Mouse (Mus musculus) neural tube, embryonic 11.5 days (tissue): ENCODE data around the gene Prkce. TPM values are rescaled to one million over a fixed set of nuclear protein-coding genes. Genes with fewer than 3 reads are reported as not detected.

ENCODE experiments used
- ATAC-seq: fragments of 200-750 bp; cut with Nextera tagmentation; 2 replicates; pipeline ENCODE4 v1.8.0; 2017; ENCODE audit warnings: moderate number of reproducible peaks, mild to moderate bottlenecking, moderate TSS enrichment, moderate library complexity; ENCODE audit not compliant: insufficient read depth, low FRiP score, low TSS enrichment
- DNase-seq: peaks from one replicate; pipeline ENCODE4 v3.0.0-alpha.2; 2015; ENCODE audit warnings: low spot score
- H3K27ac ChIP-seq: fragments of 300-500 bp; sonication (generic); 2 replicates; pipeline ENCODE4 v1.5.1; 2014; ENCODE audit warnings: low read depth, mild to moderate bottlenecking, low read length
- H3K27me3 ChIP-seq: fragments of 300-500 bp; sonication (generic); 2 replicates; pipeline ENCODE4 v1.6.1; 2014; ENCODE audit warnings: mild to moderate bottlenecking, low read length, mixed read lengths; ENCODE audit not compliant: control insufficient read depth, insufficient read depth
- H3K36me3 ChIP-seq: fragments of 300-500 bp; sonication (generic); 2 replicates; pipeline ENCODE4 v1.6.1; 2014; ENCODE audit warnings: mild to moderate bottlenecking, low read length, moderate library complexity, mixed read lengths; ENCODE audit not compliant: control insufficient read depth, insufficient read depth
- H3K4me1 ChIP-seq: fragments of 300-500 bp; sonication (generic); 2 replicates; pipeline ENCODE4 v1.6.1; 2014; ENCODE audit warnings: low read length, mixed read lengths; ENCODE audit not compliant: control insufficient read depth, insufficient read depth
- H3K4me2 ChIP-seq: fragments of 300-500 bp; sonication (generic); 2 replicates; pipeline ENCODE4 v1.6.1; 2014; ENCODE audit warnings: low read depth, mild to moderate bottlenecking, moderate library complexity
- H3K4me3 ChIP-seq: fragments of 300-500 bp; sonication (generic); 2 replicates; pipeline ENCODE4 v1.5.1; 2014; ENCODE audit warnings: low read depth, low read length
- H3K9ac ChIP-seq: fragments of 300-500 bp; sonication (generic); 2 replicates; pipeline ENCODE4 v1.6.1; 2014; ENCODE audit warnings: mild to moderate bottlenecking, low read length
- H3K9me3 ChIP-seq: fragments of 300-500 bp; sonication (generic); 2 replicates; pipeline ENCODE4 v1.6.1; 2016; ENCODE audit warnings: low read length; ENCODE audit not compliant: control insufficient read depth
- WGBS: fragments of 180-500 bp; shearing (Covaris S2); extraction: QIAGEN DNeasy Blood & Tissue Kit; methylation state at CpG from one replicate; pipeline ENCODE4 v1.1.7; 2014; 5-methylcytosine and 5-hydroxymethylcytosine counted together
- polyA plus RNA-seq: library from polyadenylated mRNA; unstranded; fragments of >200 nt; fragmentation: Nextera tagmentation; extraction: Ambion mirVana; gene quantifications from 2 replicates; pipeline ENCODE4 v1.2.1, GENCODE M21; 2014

Gene Prkce
- polyA plus RNA-seq, 1 experiment from 2014 or later, result 13.3 TPM

GRCm38 (mm10) chr17:86187777-86188176 is 20.2 kb downstream of the Prkce start:
- 86% methylated on average over 1 of the region's 1 CpGs for WGBS
- Histone ChIP-seq H3K9me3 (no peaks in the 10 kb centered on the region), H3K9ac (no peak overlapping the region), H3K27me3 (no peaks in the 10 kb centered on the region), H3K36me3 (no peaks in the 10 kb centered on the region), H3K27ac (no peak overlapping the region), H3K4me1 (no peaks in the 10 kb centered on the region), H3K4me3 (no peak overlapping the region), H3K4me2 (no peak overlapping the region)
- no peak for ATAC-seq
- no peak for DNase-seq

DNA sequence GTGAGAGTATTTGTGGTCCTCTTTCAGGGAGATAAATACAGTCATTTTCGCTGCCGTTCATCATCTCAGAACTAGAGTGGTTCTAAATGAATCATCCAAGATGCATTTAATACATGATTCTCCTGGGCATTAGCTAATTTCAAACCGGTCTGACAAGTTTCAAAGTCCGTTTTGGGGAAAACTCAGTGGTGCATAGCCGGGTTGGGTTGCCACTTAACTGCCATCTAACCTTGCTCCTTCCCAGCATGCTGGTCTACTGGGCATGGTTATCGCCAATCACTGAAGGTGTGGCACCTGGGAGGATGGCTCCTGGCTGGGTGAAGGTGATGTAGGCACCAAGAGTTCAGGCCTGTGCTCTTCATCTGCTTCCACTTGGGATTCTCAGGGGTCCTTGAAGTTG is 26.4 kb downstream of the Prkce start:
- H3K4me1 ChIP-seq, result no peaks in the 10 kb centered on the region
- WGBS, result 96% methylated on average over 6 of the region's 6 CpGs
- H3K4me3 ChIP-seq, result no peak overlapping the region
- H3K36me3 ChIP-seq, result no peaks in the 10 kb centered on the region
- no peaks in the 10 kb centered on the region for H3K9me3 ChIP-seq
- H3K9ac ChIP-seq, result no peak overlapping the region
- H3K27me3 ChIP-seq, result no peaks in the 10 kb centered on the region
- no peak overlapping the region for H3K4me2 ChIP-seq
- no peak overlapping the region for H3K27ac ChIP-seq
- no peak for ATAC-seq
- no peak for DNase-seq

- Histone ChIP-seq H3K4me2 (no peak overlapping the region), H3K36me3 (no peaks in the 10 kb centered on the region), H3K27ac (no peak overlapping the region), H3K9me3 (no peaks in the 10 kb centered on the region), H3K9ac (no peak overlapping the region), H3K4me1 (no peaks in the 10 kb centered on the region), H3K4me3 (no peak overlapping the region), H3K27me3 (no peaks in the 10 kb centered on the region)
- DNase-seq (no peak), ATAC-seq (no peak)
- WGBS, result 78% methylated on average over 8 of the region's 8 CpGs
Observed at GRCm38 (mm10) chr17:86194921-86195320, 27.3 kb downstream of the Prkce start.

GRCm38 (mm10) chr17:86198496-86199465 is 31.2 kb downstream of the Prkce start:
- DNase-seq, result no peak
- Histone ChIP-seq H3K9me3 (no peaks in the 10 kb centered on the region), H3K27me3 (no peaks in the 10 kb centered on the region), H3K36me3 (no peaks in the 10 kb centered on the region), H3K4me1 (no peaks in the 10 kb centered on the region), H3K4me3 (no peak overlapping the region), H3K4me2 (no peak overlapping the region), H3K27ac (no peak overlapping the region), H3K9ac (no peak overlapping the region)
- no peak for ATAC-seq
- WGBS, result 87% methylated on average over 16 of the region's 16 CpGs

DNA sequence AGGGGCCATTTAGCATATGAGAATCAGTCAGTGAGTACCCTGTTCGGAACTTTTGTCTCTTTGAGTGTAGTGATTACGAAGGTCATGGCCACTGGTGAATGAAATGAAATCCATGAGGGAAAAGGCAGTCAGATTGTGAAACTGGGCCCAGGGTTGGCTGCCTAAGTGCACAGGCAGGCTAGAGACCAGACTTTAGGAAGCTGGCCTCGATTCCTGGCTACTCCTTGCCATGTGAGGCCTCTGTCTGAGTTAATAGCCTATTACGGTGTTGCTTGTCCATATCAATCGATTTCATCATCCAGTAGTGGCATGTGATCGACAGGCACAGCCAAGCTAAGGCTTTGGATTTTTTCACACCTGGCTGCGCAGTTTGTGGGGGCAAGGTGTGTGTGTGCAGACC is 34.4 kb downstream of the Prkce start:
- Histone ChIP-seq H3K27ac (no peak overlapping the region), H3K4me3 (no peak overlapping the region), H3K9ac (no peak overlapping the region), H3K4me1 (no peaks in the 10 kb centered on the region), H3K36me3 (no peaks in the 10 kb centered on the region), H3K9me3 (no peaks in the 10 kb centered on the region), H3K27me3 (no peaks in the 10 kb centered on the region), H3K4me2 (no peak overlapping the region)
- ATAC-seq, result no peak
- no peak for DNase-seq
- WGBS, result 91% methylated on average over 7 of the region's 7 CpGs

DNA sequence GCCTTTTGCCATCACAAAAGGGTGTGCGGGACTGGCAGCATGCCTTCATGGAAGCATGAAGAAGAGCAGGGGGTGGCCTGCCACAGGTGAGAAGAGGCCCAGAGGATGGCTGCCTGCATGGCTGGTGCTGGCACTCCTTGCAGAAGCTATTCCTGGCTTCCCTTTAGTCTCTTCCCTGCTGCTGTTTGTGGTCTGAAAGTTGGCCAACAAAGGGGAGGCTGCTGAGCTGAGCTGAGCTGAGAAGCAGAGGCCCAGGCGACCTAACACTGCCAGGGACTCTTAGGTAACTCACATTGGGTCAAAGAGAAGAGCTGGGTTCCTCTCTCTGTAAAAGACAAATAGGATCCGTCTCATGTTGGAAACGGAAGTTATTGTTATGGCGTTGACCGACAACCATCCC is 35.4 kb downstream of the Prkce start:
- H3K27ac ChIP-seq, result no peak overlapping the region
- H3K4me3 ChIP-seq, result no peak overlapping the region
- DNase-seq (no peak), ATAC-seq (no peak)
- no peaks in the 10 kb centered on the region for H3K9me3 ChIP-seq
- no peak overlapping the region for H3K9ac ChIP-seq
- no peaks in the 10 kb centered on the region for H3K27me3 ChIP-seq
- no peak overlapping the region for H3K4me2 ChIP-seq
- 94% methylated on average over 6 of the region's 6 CpGs for WGBS
- no peaks in the 10 kb centered on the region for H3K36me3 ChIP-seq
- H3K4me1 ChIP-seq, result no peaks in the 10 kb centered on the region

- H3K27me3 ChIP-seq, result no peaks in the 10 kb centered on the region
- no peak for ATAC-seq
Observed at GRCm38 (mm10) chr17:86203531-86204450, 36.2 kb downstream of the Prkce start.

DNA sequence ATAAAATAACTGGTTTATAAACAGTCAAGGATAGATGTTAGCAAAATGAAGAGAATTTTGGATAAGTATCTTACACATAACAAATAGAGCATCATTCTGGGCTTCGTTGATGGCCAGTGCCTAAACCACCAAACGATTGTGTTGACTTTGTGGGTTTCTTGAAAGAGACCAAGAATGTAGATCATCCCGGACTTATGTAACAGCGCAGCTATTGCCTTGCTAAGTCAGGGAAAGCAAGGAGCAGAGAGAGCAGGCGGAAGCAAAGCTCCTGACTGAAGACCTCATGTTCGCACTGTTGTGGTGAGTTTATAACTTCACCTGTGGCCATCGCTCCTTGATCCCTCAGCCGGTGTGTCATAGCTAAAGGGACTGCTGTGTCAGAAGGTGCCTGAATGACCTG is 38.7 kb downstream of the Prkce start:
- 86% methylated on average over 8 of the region's 8 CpGs for WGBS
- DNase-seq (no peak), ATAC-seq (no peak)
- Histone ChIP-seq H3K4me1 (no peaks in the 10 kb centered on the region), H3K27me3 (no peaks in the 10 kb centered on the region), H3K27ac (no peak overlapping the region), H3K4me2 (no peak overlapping the region), H3K9ac (no peak overlapping the region), H3K4me3 (no peak overlapping the region), H3K36me3 (no peaks in the 10 kb centered on the region), H3K9me3 (no peaks in the 10 kb centered on the region)

More at GRCm38 (mm10) chr17:86203531-86204450, 36.2 kb downstream of the Prkce start:
- no peaks in the 10 kb centered on the region for H3K9me3 ChIP-seq
- 76% methylated on average over 20 of the region's 20 CpGs for WGBS
- H3K4me2 ChIP-seq, result no peak overlapping the region
- DNase-seq, result no peak
- H3K27ac ChIP-seq, result no peak overlapping the region
- H3K9ac ChIP-seq, result no peak overlapping the region
- H3K4me1 ChIP-seq, result no peaks in the 10 kb centered on the region
- no peaks in the 10 kb centered on the region for H3K36me3 ChIP-seq
- no peak overlapping the region for H3K4me3 ChIP-seq
